Mouse (Mus musculus): ENCODE data around the gene Slc51a. TPM values are rescaled to one million over a fixed set of nuclear protein-coding genes. Genes with fewer than 3 reads are reported as not detected.

The Slc51a gene
- total and polyA plus RNA-seq, 3 experiments: 0.08 to 0.17 TPM; not detected in 1

DNA sequence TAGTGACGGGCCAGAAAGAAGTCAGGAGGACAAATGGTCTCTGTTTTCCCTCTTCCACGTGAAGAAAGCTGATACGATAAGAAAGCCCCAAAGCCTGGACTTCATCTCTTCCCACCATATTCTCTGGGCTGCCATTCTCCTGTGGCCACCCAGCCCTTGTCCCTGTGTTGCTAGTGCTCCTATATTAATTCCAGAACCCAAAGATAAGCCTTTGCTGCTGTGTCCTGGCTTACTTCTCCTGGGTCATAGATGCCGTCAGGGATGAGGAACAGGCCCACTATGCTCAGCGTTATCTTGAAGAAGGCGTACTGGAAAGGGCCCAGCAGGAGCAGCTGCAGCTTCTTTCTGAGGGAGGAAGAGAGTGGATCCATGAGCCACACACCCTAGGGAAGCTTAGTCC lies 10.4 kb downstream of the Slc51a start:
- H3K4me3 ChIP-seq (replicated peaks in 1 of 3; ENCODE audit: low read depth in 2 of 3, low read length in 2 of 3, poor library complexity in 1 of 3): no peak overlapping the region
- in situ Hi-C loops (cut with MboI; ENCODE audit: low pct_ligation_motif_present, low pct_unique_long_range_greater_than_20kb, low sequenced_read_pairs): no loop called here
- H3K36me3 ChIP-seq (replicated peaks in 1 of 2; ENCODE audit: control insufficient read depth in 1 of 2, insufficient read depth in 1 of 2, low read length in 1 of 2): peaks cover 2 to 13% of the 10 kb centered on the region in 2 experiments
- no peak overlapping the region for H3K9ac ChIP-seq (ENCODE audit: insufficient read depth, low read depth)
- no peaks in the 10 kb centered on the region for H3K79me2 ChIP-seq (replicated peaks; ENCODE audit: control insufficient read depth, extremely low read depth, insufficient read depth, poor library complexity, severe bottlenecking)
- dilution Hi-C loops (cut with MboI; ENCODE audit: extremely low pct_ligation_motif_present, extremely low pct_unique_long_range_greater_than_20kb, low sequenced_read_pairs): no loop called here
- DNase-seq (ENCODE audit: extremely low read depth): no peak
- H3K4me1 ChIP-seq (ENCODE audit: control insufficient read depth in 1 of 2, insufficient read depth in 2 of 2): no peaks in the 10 kb centered on the region
- H3K27me3 ChIP-seq (replicated peaks): no peaks in the 10 kb centered on the region
- no peaks in the 10 kb centered on the region for H3K9me3 ChIP-seq (replicated peaks; ENCODE audit: low read length)
- no peak overlapping the region for H3K4me2 ChIP-seq (ENCODE audit: insufficient read depth, low read depth, poor library complexity, severe bottlenecking)
- no peak overlapping the region for H3K27ac ChIP-seq (ENCODE audit: insufficient read depth, low read depth)
- TF ChIP-seq ZKSCAN1 (IDR thresholded peaks at IDR 0.05; ENCODE audit: borderline replicate concordance, low read depth, low read length) (no peak), KAT2A (IDR thresholded peaks at IDR 0.05; ENCODE audit: insufficient replicate concordance, low read length) (no peak), MAX (IDR thresholded peaks at IDR 0.05; ENCODE audit: low read length) (no peak), CTCF (conservative IDR thresholded peaks at IDR 0.05 in 1 of 2, IDR thresholded peaks at IDR 0.05 in 1 of 2; ENCODE audit: low read depth in 2 of 2, low read length in 2 of 2) (no peak), SIN3A (IDR thresholded peaks at IDR 0.05; ENCODE audit: low read length) (no peak), BHLHE40 (IDR thresholded peaks at IDR 0.05; ENCODE audit: low read depth, low read length) (no peak), POLR2AphosphoS2 (IDR thresholded peaks at IDR 0.05; ENCODE audit: low read depth, low read length) (no peak), JUND (conservative IDR thresholded peaks at IDR 0.05; ENCODE audit: low read depth, low read length) (no peak), SMC3 (IDR thresholded peaks at IDR 0.05; ENCODE audit: low read depth, low read length) (no peak), RAD21 (IDR thresholded peaks at IDR 0.05; ENCODE audit: low read depth, low read length) (no peak)

DNA sequence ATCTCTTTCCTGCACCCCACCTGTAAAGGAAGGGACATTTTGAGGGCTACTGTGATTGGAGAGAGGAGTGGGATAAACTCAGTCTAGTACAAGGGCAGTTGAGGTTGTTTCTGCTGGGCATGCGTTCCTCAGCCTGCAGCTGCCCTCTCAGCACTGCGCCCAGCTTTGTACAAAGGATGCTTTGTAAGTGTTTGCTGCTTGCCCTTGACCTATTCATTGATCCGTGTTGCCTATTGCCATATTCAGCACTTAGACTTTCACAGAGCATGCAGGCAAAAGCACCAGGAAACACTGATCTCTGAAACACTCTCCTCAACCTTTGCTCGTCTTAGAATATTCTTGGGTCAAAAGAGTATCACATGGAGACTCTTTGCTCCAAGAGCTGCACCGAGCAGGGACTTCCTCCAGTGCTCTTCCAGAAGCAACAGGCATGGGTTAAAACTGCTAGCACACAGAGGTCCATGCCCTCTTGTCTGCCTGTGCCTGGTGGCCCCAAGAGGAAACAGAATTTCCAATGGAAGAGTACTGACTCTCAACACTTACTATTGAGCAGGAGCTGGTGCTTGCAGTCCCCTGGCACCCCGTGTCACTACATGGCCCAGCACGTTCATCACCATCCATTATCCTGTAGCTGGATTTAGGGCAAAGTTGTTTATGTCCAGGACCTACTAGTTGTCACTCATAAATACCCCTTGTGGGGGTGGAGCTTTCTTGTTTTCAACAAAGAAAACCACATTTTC lies 15.2 kb downstream of the Slc51a start:
- no peak for TF ChIP-seq PAX5 (IDR thresholded peaks at IDR 0.05; ENCODE audit: low read length)
- no peak for TF ChIP-seq CHD2 (IDR thresholded peaks at IDR 0.05; ENCODE audit: low read length)
- TF ChIP-seq MXI1 (IDR thresholded peaks at IDR 0.05; ENCODE audit: low read depth, low read length): no peak
- no peak overlapping the region for H3K4me2 ChIP-seq (ENCODE audit: insufficient read depth, low read depth, poor library complexity, severe bottlenecking)
- dilution Hi-C loops (cut with MboI; ENCODE audit: extremely low pct_ligation_motif_present, extremely low pct_unique_long_range_greater_than_20kb, low sequenced_read_pairs): no loop called here
- no peak for DNase-seq (ENCODE audit: extremely low read depth)
- no peak overlapping the region for H3K4me3 ChIP-seq (replicated peaks in 1 of 3; ENCODE audit: low read depth in 2 of 3, low read length in 2 of 3, poor library complexity in 1 of 3)
- peaks cover 16 to 44% of the 10 kb centered on the region in 2 experiments for H3K36me3 ChIP-seq (replicated peaks in 1 of 2; ENCODE audit: control insufficient read depth in 1 of 2, insufficient read depth in 1 of 2, low read length in 1 of 2)
- peaks cover 7 to 32% of the 10 kb centered on the region in 2 experiments; a peak in 3 of 4 replicates for H3K4me1 ChIP-seq (ENCODE audit: control insufficient read depth in 1 of 2, insufficient read depth in 2 of 2)
- H3K27ac ChIP-seq (ENCODE audit: insufficient read depth, low read depth): no peak overlapping the region
- in situ Hi-C loops (cut with MboI; ENCODE audit: low pct_ligation_motif_present, low pct_unique_long_range_greater_than_20kb, low sequenced_read_pairs): loop anchor here (25.0 kb wide), 1 partner anchor 210 kb away; the partner anchor contains the start of gene Smco1
- no peaks in the 10 kb centered on the region for H3K9me3 ChIP-seq (replicated peaks; ENCODE audit: low read length)
- no peaks in the 10 kb centered on the region for H3K79me2 ChIP-seq (replicated peaks; ENCODE audit: control insufficient read depth, extremely low read depth, insufficient read depth, poor library complexity, severe bottlenecking)
- no peak overlapping the region for H3K9ac ChIP-seq (ENCODE audit: insufficient read depth, low read depth)
- H3K27me3 ChIP-seq (replicated peaks): no peaks in the 10 kb centered on the region
